Mouse (Mus musculus): ENCODE data around the gene Serpinb9b. TPM values are rescaled to one million over a fixed set of nuclear protein-coding genes. Genes with fewer than 3 reads are reported as not detected.

Serpinb9b gene
- polyA plus RNA-seq, 1 experiment from 2014 or later, result 0.25 TPM

GRCm38 (mm10) chr13:33083834-33084233 is 56.6 kb downstream of the Serpinb9b start:
- Histone ChIP-seq H3K9me3 (replicated peaks; ENCODE audit: control insufficient read depth, low read length) (no peaks in the 10 kb centered on the region), H3K9ac (ENCODE audit: low read length) (no peak overlapping the region), H3K4me1 (ENCODE audit: control insufficient read depth, insufficient read depth, low read length) (0 out of 2 replicates have a peak, but pooled peaks cover 2% of the 10 kb centered on the region), H3K27ac (ENCODE audit: low read depth, low read length) (no peak overlapping the region), H3K4me3 (ENCODE audit: low read depth, low read length) (no peak overlapping the region), H3K36me3 (ENCODE audit: control insufficient read depth, insufficient read depth, low read length) (no peaks in the 10 kb centered on the region), H3K27me3 (replicated peaks; ENCODE audit: control insufficient read depth, insufficient read depth, low read length) (no peaks in the 10 kb centered on the region), H3K4me2 (ENCODE audit: low read length) (no peak overlapping the region)
- DNase-seq (ENCODE audit: low spot score) (no peak), ATAC-seq (no peak)
- 69% methylated on average over 2 of the region's 2 CpGs for WGBS

GRCm38 (mm10) chr13:33084975-33085694 is 57.9 kb downstream of the Serpinb9b start:
- DNase-seq (ENCODE audit: low spot score) (peak; percentile 45), ATAC-seq (peak; percentile 54; the same call in 1 of the 2 replicates)
- Histone ChIP-seq H3K27me3 (replicated peaks; ENCODE audit: control insufficient read depth, insufficient read depth, low read length) (no peaks in the 10 kb centered on the region), H3K9ac (ENCODE audit: low read length) (no peak overlapping the region), H3K4me1 (ENCODE audit: control insufficient read depth, insufficient read depth, low read length) (0 out of 2 replicates have a peak, but pooled peaks cover 2% of the 10 kb centered on the region), H3K4me2 (ENCODE audit: low read length) (no peak overlapping the region), H3K36me3 (ENCODE audit: control insufficient read depth, insufficient read depth, low read length) (no peaks in the 10 kb centered on the region), H3K27ac (ENCODE audit: low read depth, low read length) (0 out of 2 replicates have a peak overlapping the region, but pooled peaks have one; percentile 1), H3K9me3 (replicated peaks; ENCODE audit: control insufficient read depth, low read length) (no peaks in the 10 kb centered on the region), H3K4me3 (ENCODE audit: low read depth, low read length) (no peak overlapping the region)
- WGBS, result 53% methylated on average over 5 of the region's 5 CpGs

GRCm38 (mm10) chr13:33085695-33086432 is 58.6 kb downstream of the Serpinb9b start:
- no peaks in the 10 kb centered on the region for H3K27me3 ChIP-seq (replicated peaks; ENCODE audit: control insufficient read depth, insufficient read depth, low read length)
- ATAC-seq (peak; percentile 93; the same call in 1 of the 2 replicates), DNase-seq (ENCODE audit: low spot score) (peak; percentile 86)
- H3K36me3 ChIP-seq (ENCODE audit: control insufficient read depth, insufficient read depth, low read length), result no peaks in the 10 kb centered on the region
- no peaks in the 10 kb centered on the region for H3K9me3 ChIP-seq (replicated peaks; ENCODE audit: control insufficient read depth, low read length)
- 0 out of 2 replicates have a peak, but pooled peaks cover 2% of the 10 kb centered on the region for H3K4me1 ChIP-seq (ENCODE audit: control insufficient read depth, insufficient read depth, low read length)
- no peak overlapping the region for H3K4me3 ChIP-seq (ENCODE audit: low read depth, low read length)
- no peak overlapping the region for H3K4me2 ChIP-seq (ENCODE audit: low read length)
- H3K9ac ChIP-seq (ENCODE audit: low read length), result no peak overlapping the region
- H3K27ac ChIP-seq (ENCODE audit: low read depth, low read length), result 0 out of 2 replicates have a peak overlapping the region, but pooled peaks have one; percentile 1

GRCm38 (mm10) chr13:33089566-33089965 is 62.4 kb downstream of the Serpinb9b start:
- Histone ChIP-seq H3K9me3 (replicated peaks; ENCODE audit: control insufficient read depth, low read length) (no peaks in the 10 kb centered on the region), H3K4me2 (ENCODE audit: low read length) (no peak overlapping the region), H3K27ac (ENCODE audit: low read depth, low read length) (no peak overlapping the region), H3K4me3 (ENCODE audit: low read depth, low read length) (no peak overlapping the region), H3K36me3 (ENCODE audit: control insufficient read depth, insufficient read depth, low read length) (no peaks in the 10 kb centered on the region), H3K9ac (ENCODE audit: low read length) (no peak overlapping the region), H3K4me1 (ENCODE audit: control insufficient read depth, insufficient read depth, low read length) (0 out of 2 replicates have a peak, but pooled peaks cover 2% of the 10 kb centered on the region), H3K27me3 (replicated peaks; ENCODE audit: control insufficient read depth, insufficient read depth, low read length) (no peaks in the 10 kb centered on the region)
- no peak for ATAC-seq
- no peak for DNase-seq (ENCODE audit: low spot score)
- 91% methylated on average over 3 of the region's 3 CpGs for WGBS

GRCm38 (mm10) chr13:33090546-33090945 is 63.3 kb downstream of the Serpinb9b start:
- Histone ChIP-seq H3K4me2 (ENCODE audit: low read length) (no peak overlapping the region), H3K9ac (ENCODE audit: low read length) (no peak overlapping the region), H3K4me1 (ENCODE audit: control insufficient read depth, insufficient read depth, low read length) (no peaks in the 10 kb centered on the region), H3K9me3 (replicated peaks; ENCODE audit: control insufficient read depth, low read length) (no peaks in the 10 kb centered on the region), H3K4me3 (ENCODE audit: low read depth, low read length) (no peak overlapping the region), H3K27ac (ENCODE audit: low read depth, low read length) (no peak overlapping the region), H3K36me3 (ENCODE audit: control insufficient read depth, insufficient read depth, low read length) (no peaks in the 10 kb centered on the region), H3K27me3 (replicated peaks; ENCODE audit: control insufficient read depth, insufficient read depth, low read length) (no peaks in the 10 kb centered on the region)
- no peak for ATAC-seq
- 67% methylated on average over 1 of the region's 1 CpGs for WGBS
- no peak for DNase-seq (ENCODE audit: low spot score)

GRCm38 (mm10) chr13:33091306-33091705 is 64.1 kb downstream of the Serpinb9b start:
- Histone ChIP-seq H3K4me3 (ENCODE audit: low read depth, low read length) (no peak overlapping the region), H3K9me3 (replicated peaks; ENCODE audit: control insufficient read depth, low read length) (no peaks in the 10 kb centered on the region), H3K27ac (ENCODE audit: low read depth, low read length) (no peak overlapping the region), H3K27me3 (replicated peaks; ENCODE audit: control insufficient read depth, insufficient read depth, low read length) (no peaks in the 10 kb centered on the region), H3K4me2 (ENCODE audit: low read length) (no peak overlapping the region), H3K36me3 (ENCODE audit: control insufficient read depth, insufficient read depth, low read length) (no peaks in the 10 kb centered on the region), H3K4me1 (ENCODE audit: control insufficient read depth, insufficient read depth, low read length) (no peaks in the 10 kb centered on the region), H3K9ac (ENCODE audit: low read length) (no peak overlapping the region)
- 96% methylated on average over 1 of the region's 1 CpGs for WGBS
- ATAC-seq (no peak), DNase-seq (ENCODE audit: low spot score) (no peak)

Other genes with a start within 250 kb of the Serpinb9b start
- 0.07 TPM in 1 of 2 replicates, not detected in the other for gene Mylk4, start 243.5 kb upstream of the Serpinb9b start, polyA plus RNA-seq (2014; fragmentation: Nextera tagmentation; extraction: Ambion mirVana)
- 19.1 and 22.5 TPM in 2 replicates for gene Wrnip1, start 225.4 kb upstream of the Serpinb9b start, polyA plus RNA-seq (2014; fragmentation: Nextera tagmentation; extraction: Ambion mirVana)
- gene D930007J09Rik, start 224.6 kb upstream of the Serpinb9b start, polyA plus RNA-seq (2014; fragmentation: Nextera tagmentation; extraction: Ambion mirVana), result not detected in 2 replicates
- gene Serpinb1a, start 176.2 kb upstream of the Serpinb9b start, polyA plus RNA-seq (2014; fragmentation: Nextera tagmentation; extraction: Ambion mirVana), result 0.93 and 1.9 TPM in 2 replicates
- not detected in 2 replicates for gene Serpinb1c, start 129.2 kb upstream of the Serpinb9b start, polyA plus RNA-seq (2014; fragmentation: Nextera tagmentation; extraction: Ambion mirVana)
- 1.3 and 1.8 TPM in 2 replicates for gene Serpinb6b, start 62.2 kb upstream of the Serpinb9b start, polyA plus RNA-seq (2014; fragmentation: Nextera tagmentation; extraction: Ambion mirVana)
- 1.2 and 1.3 TPM in 2 replicates for gene Serpinb9, start 24.2 kb upstream of the Serpinb9b start, polyA plus RNA-seq (2014; fragmentation: Nextera tagmentation; extraction: Ambion mirVana)
- gene Serpinb1b, start 51.2 kb downstream of the Serpinb9b start, polyA plus RNA-seq (2014; fragmentation: Nextera tagmentation; extraction: Ambion mirVana), result 7.1 and 7.5 TPM in 2 replicates
- not detected in 2 replicates for gene Serpinb9c, start 132.3 kb downstream of the Serpinb9b start, polyA plus RNA-seq (2014; fragmentation: Nextera tagmentation; extraction: Ambion mirVana)
- not detected in 2 replicates for gene Serpinb9d, start 165.5 kb downstream of the Serpinb9b start, polyA plus RNA-seq (2014; fragmentation: Nextera tagmentation; extraction: Ambion mirVana)
- not detected in 2 replicates for gene Serpinb9e, start 222.2 kb downstream of the Serpinb9b start, polyA plus RNA-seq (2014; fragmentation: Nextera tagmentation; extraction: Ambion mirVana)

Measured in forebrain, embryonic 14.5 days (tissue).